Mouse (Mus musculus): ENCODE results near the gene Pitpnc1.

GRCm38 (mm10) chr11:107265861-107266260, 204.6 kb downstream of the Pitpnc1 start:
- TF ChIP-seq CTCF (conservative IDR thresholded peaks at IDR 0.05; ENCODE audit: low read length) (no peak), POU5F1 (IDR thresholded peaks at IDR 0.05; ENCODE audit: borderline replicate concordance, low read length) (no peak), NANOG (IDR thresholded peaks at IDR 0.05; ENCODE audit: borderline replicate concordance, low read length) (no peak)

All from E14TG2a.4 (cell line).